Mouse (Mus musculus): ENCODE data around the gene Fntb. TPM values are rescaled to one million over a fixed set of nuclear protein-coding genes. Genes with fewer than 3 reads are reported as not detected.

The Fntb gene
- polyA plus RNA-seq, 1 experiment, result 23.8 TPM

GRCm38 (mm10) chr12:76965089-76965488, 199.7 kb downstream of the Fntb start:
- H3K27me3 ChIP-seq (ENCODE audit: control insufficient read depth, insufficient read depth, insufficient read length), result no peaks in the 10 kb centered on the region
- TF ChIP-seq MYOD1 (IDR thresholded peaks at IDR 0.05; ENCODE audit: control insufficient read depth in 1 of 3, insufficient read length in 2 of 3, low read depth in 2 of 3) (no peak), SRF (IDR thresholded peaks at IDR 0.05; ENCODE audit: control insufficient read depth, insufficient read length, low read depth) (no peak), MYOG (IDR thresholded peaks at IDR 0.05; ENCODE audit: control insufficient read depth in 1 of 3, insufficient read depth in 1 of 3, insufficient read length in 2 of 3, low read depth in 2 of 3) (no peak), MAX (IDR thresholded peaks at IDR 0.05; ENCODE audit: low read depth) (no peak), TCF12 (IDR thresholded peaks at IDR 0.05; ENCODE audit: insufficient read depth, poor library complexity, severe bottlenecking) (no peak), USF1 (IDR thresholded peaks at IDR 0.05; ENCODE audit: low read depth) (no peak), POLR2A (IDR thresholded peaks at IDR 0.05; ENCODE audit: insufficient read length, low read depth) (no peak), POLR2AphosphoS2 (IDR thresholded peaks at IDR 0.05; ENCODE audit: insufficient read length, low read depth) (no peak), TCF3 (IDR thresholded peaks at IDR 0.05; ENCODE audit: insufficient read length, low read depth) (no peak), CEBPB (IDR thresholded peaks at IDR 0.05; ENCODE audit: insufficient read depth, poor library complexity, severe bottlenecking) (no peak), REST (IDR thresholded peaks at IDR 0.05; ENCODE audit: insufficient read depth, insufficient read length) (no peak), E2F4 (IDR thresholded peaks at IDR 0.05; ENCODE audit: insufficient read depth) (no peak)
- no peak overlapping the region for H3K4me3 ChIP-seq
- no peaks in the 10 kb centered on the region for H3K36me3 ChIP-seq (ENCODE audit: control insufficient read depth, insufficient read depth)
- no peak overlapping the region for H3ac ChIP-seq (ENCODE audit: control insufficient read depth, insufficient read length)
- peaks cover 17% of the 10 kb centered on the region for H3K79me2 ChIP-seq (ENCODE audit: control insufficient read depth, insufficient read depth)
- no peak overlapping the region for H3K4me2 ChIP-seq (ENCODE audit: low read depth)

GRCm38 (mm10) chr12:76965876-76966275, 200.5 kb downstream of the Fntb start:
- Histone ChIP-seq H3K4me2 (ENCODE audit: low read depth) (no peak overlapping the region), H3ac (ENCODE audit: control insufficient read depth, insufficient read length) (no peak overlapping the region), H3K36me3 (ENCODE audit: control insufficient read depth, insufficient read depth) (no peaks in the 10 kb centered on the region), H3K27me3 (ENCODE audit: control insufficient read depth, insufficient read depth, insufficient read length) (no peaks in the 10 kb centered on the region), H3K79me2 (ENCODE audit: control insufficient read depth, insufficient read depth) (peaks cover 9% of the 10 kb centered on the region), H3K4me3 (no peak overlapping the region)
- TF ChIP-seq MYOD1 (IDR thresholded peaks at IDR 0.05; ENCODE audit: control insufficient read depth in 1 of 3, insufficient read length in 2 of 3, low read depth in 2 of 3) (no peak), E2F4 (IDR thresholded peaks at IDR 0.05; ENCODE audit: insufficient read depth) (no peak), CEBPB (IDR thresholded peaks at IDR 0.05; ENCODE audit: insufficient read depth, poor library complexity, severe bottlenecking) (no peak), SRF (IDR thresholded peaks at IDR 0.05; ENCODE audit: control insufficient read depth, insufficient read length, low read depth) (no peak), REST (IDR thresholded peaks at IDR 0.05; ENCODE audit: insufficient read depth, insufficient read length) (no peak), POLR2AphosphoS2 (IDR thresholded peaks at IDR 0.05; ENCODE audit: insufficient read length, low read depth) (no peak), MAX (IDR thresholded peaks at IDR 0.05; ENCODE audit: low read depth) (no peak), USF1 (IDR thresholded peaks at IDR 0.05; ENCODE audit: low read depth) (no peak), POLR2A (IDR thresholded peaks at IDR 0.05; ENCODE audit: insufficient read length, low read depth) (no peak), MYOG (IDR thresholded peaks at IDR 0.05; ENCODE audit: control insufficient read depth in 1 of 3, insufficient read depth in 1 of 3, insufficient read length in 2 of 3, low read depth in 2 of 3) (no peak), TCF12 (IDR thresholded peaks at IDR 0.05; ENCODE audit: insufficient read depth, poor library complexity, severe bottlenecking) (no peak), TCF3 (IDR thresholded peaks at IDR 0.05; ENCODE audit: insufficient read length, low read depth) (no peak)

Other genes with a start within 250 kb of the Fntb start
- 11.2 TPM for gene Plekhg3, start 234.7 kb upstream of the Fntb start, polyA plus RNA-seq (2012; fragmentation: generic; extraction: Trizol)
- gene Sptb, start 55.0 kb upstream of the Fntb start, polyA plus RNA-seq (2012; fragmentation: generic; extraction: Trizol), result 0.42 TPM
- 73.6 TPM for gene Churc1, start 51 bp upstream of the Fntb start, polyA plus RNA-seq (2012; fragmentation: generic; extraction: Trizol)
- not detected for gene Gpx2, start 30.0 kb downstream of the Fntb start, polyA plus RNA-seq (2012; fragmentation: generic; extraction: Trizol)
- 0.13 TPM for gene Rab15, start 57.3 kb downstream of the Fntb start, polyA plus RNA-seq (2012; fragmentation: generic; extraction: Trizol)
- 33.6 TPM for gene Max, start 196.6 kb downstream of the Fntb start, polyA plus RNA-seq (2012; fragmentation: generic; extraction: Trizol)

Measured in myocyte (in vitro differentiated cells).